8 mouse cellular contexts compared by ENCODE assay signal in genomic region chr1:93824609-93825008, GRCm38 (mm10). TPM values are rescaled to one million over a fixed set of nuclear protein-coding genes. Genes with fewer than 3 reads are reported as not detected.
DNase-seq lines count a peak whose midpoint lies in the region; ATAC-seq lines count a peak whose summit lies in the region.

Gene D2hgdh, plus strand, starts transcription at chr1:93824909.

- no peak; the same call in 1 of the 2 replicates for ATAC-seq in embryonic facial prominence, embryonic 12.5 days (ENCODE audit: insufficient number of reproducible peaks, insufficient read depth, low FRiP score, low TSS enrichment)
- peak; percentile 3; the same call in 1 of the 2 replicates for ATAC-seq in heart, embryonic 13.5 days (ENCODE audit: extremely low read depth, insufficient number of reproducible peaks, low FRiP score, low TSS enrichment)
- ATAC-seq in monocyte, adult 5-6 weeks (replicated peaks; ENCODE audit: insufficient number of reproducible peaks, low FRiP score, low TSS enrichment, poor library complexity, severe bottlenecking): no peak

- H3K4me1 ChIP-seq in embryonic facial prominence, embryonic 12.5 days: peaks cover 11% of the 10 kb centered on the region
- H3K4me1 ChIP-seq in heart, embryonic 13.5 days: peaks cover 17% of the 10 kb centered on the region

- peak; percentile 36 for DNase-seq in thymus, postnatal 4 days
- no peak for DNase-seq in thymus, postnatal 36 days
- DNase-seq in left cerebral cortex, postnatal 36 days (ENCODE audit: low spot score in 2 of 2): no peak
- DNase-seq in retina, postnatal 1 day: no peak
- no peak for DNase-seq in cerebellum, adult 11-12 months

- intact Hi-C loops in left cerebral cortex, postnatal 36 days (cut with DNase I): no loop called here

- no peaks in the 10 kb centered on the region for H3K9me3 ChIP-seq in embryonic facial prominence, embryonic 12.5 days
- H3K9me3 ChIP-seq in heart, embryonic 13.5 days: no peaks in the 10 kb centered on the region

- peak within 1 kb of the TSS; percentile 56 for H3K4me3 ChIP-seq in embryonic facial prominence, embryonic 12.5 days
- peak within 1 kb of the TSS; percentile 62 for H3K4me3 ChIP-seq in heart, embryonic 13.5 days

- H3K4me2 ChIP-seq in embryonic facial prominence, embryonic 12.5 days (replicated peaks): peak within 1 kb of the TSS; percentile 76
- H3K4me2 ChIP-seq in heart, embryonic 13.5 days: peak within 1 kb of the TSS; percentile 84

- H3K9ac ChIP-seq in embryonic facial prominence, embryonic 12.5 days: peak within 1 kb of the TSS; percentile 60
- H3K9ac ChIP-seq in heart, embryonic 13.5 days: peak within 1 kb of the TSS; percentile 83

- H3K27me3 ChIP-seq in embryonic facial prominence, embryonic 12.5 days: no peaks in the 10 kb centered on the region
- no peaks in the 10 kb centered on the region for H3K27me3 ChIP-seq in heart, embryonic 13.5 days (replicated peaks)

- peaks cover 12% of the 10 kb centered on the region for H3K36me3 ChIP-seq in embryonic facial prominence, embryonic 12.5 days
- peaks cover 37% of the 10 kb centered on the region for H3K36me3 ChIP-seq in heart, embryonic 13.5 days

- H3K27ac ChIP-seq in embryonic facial prominence, embryonic 12.5 days: peak within 1 kb of the TSS; percentile 89
- H3K27ac ChIP-seq in heart, embryonic 13.5 days (replicated peaks): peak within 1 kb of the TSS; percentile 96

- WGBS in embryonic facial prominence, embryonic 12.5 days: 7% methylated on average over 10 of the region's 10 CpGs
- WGBS in heart, embryonic 13.5 days: 11% methylated on average over 10 of the region's 10 CpGs

RNA-seq across cellular contexts. Expression of gene D2hgdh, which starts in this region (rescaled TPM):
- 17.2 and 17.3 TPM in 2 replicates for polyA plus RNA-seq in embryonic facial prominence, embryonic 12.5 days (2016; fragmentation: Nextera tagmentation; extraction: Ambion mirVana)
- polyA plus RNA-seq in heart, embryonic 13.5 days (2015; fragmentation: Nextera tagmentation; extraction: Ambion mirVana): 12.5 and 13.0 TPM in 2 replicates
- total RNA-seq in left cerebral cortex, postnatal 36 days (2021): 10 to 100 TPM; 12.7 to 15.3 TPM
- total RNA-seq in monocyte, adult 5-6 weeks (2017): 11.0 to 33.9 TPM (median 14.0 TPM) in 3 replicates
